Mouse (Mus musculus) kidney, embryonic 14.5 days (tissue): ENCODE results near the gene Fkbp4. TPM values are rescaled to one million over a fixed set of nuclear protein-coding genes. Genes with fewer than 3 reads are reported as not detected.

Experiments used
- ATAC-seq: fragments of 200-750 bp; cut with Nextera tagmentation; 2 replicates; pipeline ENCODE4 v1.8.0; 2017; ENCODE audit warnings: moderate number of reproducible peaks, mild to moderate bottlenecking, moderate TSS enrichment, moderate library complexity; ENCODE audit not compliant: low FRiP score, low TSS enrichment
- H3K27ac ChIP-seq: fragments of 300-500 bp; sonication (generic); 2 replicates; pipeline ENCODE4 v1.5.1; 2014; ENCODE audit warnings: low read depth, mild to moderate bottlenecking, low read length, moderate library complexity, mixed read lengths
- H3K27me3 ChIP-seq: fragments of 300-500 bp; sonication (generic); 2 replicates; pipeline ENCODE4 v1.6.1; 2014; ENCODE audit warnings: mild to moderate bottlenecking, low read length; ENCODE audit not compliant: control insufficient read depth, insufficient read depth
- H3K36me3 ChIP-seq: fragments of 300-500 bp; sonication (generic); 2 replicates; pipeline ENCODE4 v1.6.1; 2014; ENCODE audit warnings: low read length, mixed read lengths; ENCODE audit not compliant: control insufficient read depth, insufficient read depth
- H3K4me1 ChIP-seq: fragments of 300-500 bp; sonication (generic); 2 replicates; pipeline ENCODE4 v1.6.1; 2014; ENCODE audit warnings: low read length, mixed read lengths; ENCODE audit not compliant: control insufficient read depth, insufficient read depth
- H3K4me2 ChIP-seq: fragments of 300-500 bp; sonication (generic); replicated peaks from 2 replicates; pipeline ENCODE4 v1.6.1; 2014; ENCODE audit warnings: low read depth, mild to moderate bottlenecking, low read length
- H3K4me3 ChIP-seq: fragments of 300-500 bp; sonication (generic); 2 replicates; pipeline ENCODE4 v1.5.1; 2014; ENCODE audit warnings: mild to moderate bottlenecking, low read length
- H3K9ac ChIP-seq: fragments of 300-500 bp; sonication (generic); 2 replicates; pipeline ENCODE4 v1.6.1; 2014; ENCODE audit warnings: low read depth, mild to moderate bottlenecking, low read length, moderate library complexity
- H3K9me3 ChIP-seq: fragments of 300-500 bp; sonication (generic); 2 replicates; pipeline ENCODE4 v1.6.1; 2016; ENCODE audit warnings: low read length; ENCODE audit not compliant: control insufficient read depth
- whole genome bisulfite sequencing: fragments of 180-500 bp; shearing (Covaris S2); extraction: QIAGEN DNeasy Blood & Tissue Kit; methylation state at CpG from one replicate; pipeline ENCODE4 v1.1.7; 2014; 5-methylcytosine and 5-hydroxymethylcytosine counted together
- polyA plus RNA-seq: library from polyadenylated mRNA; unstranded; fragments of >200 nt; fragmentation: Nextera tagmentation; extraction: Ambion mirVana; gene quantifications from 2 replicates; pipeline ENCODE4 v1.2.1, GENCODE M21; 2014

Gene Fkbp4
- polyA plus RNA-seq, 1 experiment from 2014 or later: 513 TPM

GRCm38 (mm10) chr6:128429300-128429699, 9.2 kb downstream of the Fkbp4 start:
- H3K9ac ChIP-seq: no peak overlapping the region
- 100% methylated on average over 2 of the region's 2 CpGs for WGBS
- no peaks in the 10 kb centered on the region for H3K9me3 ChIP-seq
- no peak for ATAC-seq
- no peaks in the 10 kb centered on the region for H3K27me3 ChIP-seq
- no peak overlapping the region for H3K27ac ChIP-seq
- no peak overlapping the region for H3K4me2 ChIP-seq
- H3K36me3 ChIP-seq: peaks cover 64% of the 10 kb centered on the region
- H3K4me1 ChIP-seq: no peaks in the 10 kb centered on the region
- H3K4me3 ChIP-seq: no peak overlapping the region

GRCm38 (mm10) chr6:128427571-128427970, 10.9 kb downstream of the Fkbp4 start:
- no peak overlapping the region for H3K4me3 ChIP-seq
- no peak overlapping the region for H3K4me2 ChIP-seq
- WGBS: 90% methylated on average over 5 of the region's 5 CpGs
- H3K9ac ChIP-seq: no peak overlapping the region
- no peaks in the 10 kb centered on the region for H3K4me1 ChIP-seq
- peaks cover 47% of the 10 kb centered on the region for H3K36me3 ChIP-seq
- ATAC-seq: no peak
- H3K27ac ChIP-seq: no peak overlapping the region
- H3K9me3 ChIP-seq: no peaks in the 10 kb centered on the region
- no peaks in the 10 kb centered on the region for H3K27me3 ChIP-seq

- ATAC-seq: no peak
- Histone ChIP-seq H3K27me3 (no peaks in the 10 kb centered on the region), H3K9ac (peak overlapping the region; percentile 68; the same call in 1 of the 2 replicates), H3K4me3 (peak overlapping the region; percentile 61), H3K4me2 (peak overlapping the region; percentile 57), H3K9me3 (no peaks in the 10 kb centered on the region), H3K27ac (peak overlapping the region; percentile 92), H3K4me1 (no peaks in the 10 kb centered on the region), H3K36me3 (peaks cover 23% of the 10 kb centered on the region)
- 19% methylated on average over 9 of the region's 9 CpGs for WGBS
Observed at GRCm38 (mm10) chr6:128425046-128425445, 13.4 kb downstream of the Fkbp4 start.

- ATAC-seq: peak; percentile 94
- peak within 1 kb of the TSS; percentile 57 for H3K4me2 ChIP-seq
- H3K9me3 ChIP-seq: no peaks in the 10 kb centered on the region
- peaks cover 19% of the 10 kb centered on the region for H3K36me3 ChIP-seq
- peak within 1 kb of the TSS; percentile 61 for H3K4me3 ChIP-seq
- H3K4me1 ChIP-seq: no peaks in the 10 kb centered on the region
- H3K9ac ChIP-seq: peak within 1 kb of the TSS; percentile 68
- H3K27ac ChIP-seq: peak within 1 kb of the TSS; percentile 92
- under 1% methylated on average over 42 of the region's 42 CpGs for WGBS
- H3K27me3 ChIP-seq: no peaks in the 10 kb centered on the region
Observed at GRCm38 (mm10) chr6:128424269-128425019, 14.0 kb downstream of the Fkbp4 start, which contains the start of gene Itfg2. Gene Itfg2, minus strand, starts transcription at chr6:128424931.

GRCm38 (mm10) chr6:128423496-128424268, 14.8 kb downstream of the Fkbp4 start:
- H3K27ac ChIP-seq: peak overlapping the region; percentile 92
- peak overlapping the region; percentile 61 for H3K4me3 ChIP-seq
- no peaks in the 10 kb centered on the region for H3K27me3 ChIP-seq
- peaks cover 12% of the 10 kb centered on the region for H3K36me3 ChIP-seq
- ATAC-seq: no peak; the same call in 1 of the 2 replicates
- WGBS: 46% methylated on average over 15 of the region's 16 CpGs
- H3K9ac ChIP-seq: peak overlapping the region; percentile 68
- H3K9me3 ChIP-seq: no peaks in the 10 kb centered on the region
- H3K4me2 ChIP-seq: peak overlapping the region; percentile 57
- no peaks in the 10 kb centered on the region for H3K4me1 ChIP-seq

- no peak for ATAC-seq
- 82% methylated on average over 3 of the region's 3 CpGs for WGBS
- no peaks in the 10 kb centered on the region for H3K4me1 ChIP-seq
- no peaks in the 10 kb centered on the region for H3K9me3 ChIP-seq
- H3K27me3 ChIP-seq: no peaks in the 10 kb centered on the region
- H3K36me3 ChIP-seq: no peaks in the 10 kb centered on the region
- H3K4me2 ChIP-seq: no peak overlapping the region
- no peak overlapping the region for H3K9ac ChIP-seq
- H3K4me3 ChIP-seq: no peak overlapping the region
- H3K27ac ChIP-seq: 0 out of 2 replicates have a peak overlapping the region, but pooled peaks have one; percentile 33
Observed at GRCm38 (mm10) chr6:128421480-128421879, 17.0 kb downstream of the Fkbp4 start.

GRCm38 (mm10) chr6:128421036-128421435, 17.4 kb downstream of the Fkbp4 start:
- Histone ChIP-seq H3K27ac (no peak overlapping the region; the same call in 1 of the 2 replicates), H3K27me3 (no peaks in the 10 kb centered on the region), H3K4me2 (no peak overlapping the region), H3K4me1 (no peaks in the 10 kb centered on the region), H3K4me3 (no peak overlapping the region), H3K9me3 (no peaks in the 10 kb centered on the region), H3K9ac (no peak overlapping the region), H3K36me3 (no peaks in the 10 kb centered on the region; the same call in 1 of the 2 replicates)
- no peak for ATAC-seq
- WGBS: 60% methylated on average over 2 of the region's 2 CpGs

- H3K4me2 ChIP-seq: no peak overlapping the region
- peaks cover 7% of the 10 kb centered on the region; the same call in 1 of the 2 replicates for H3K36me3 ChIP-seq
- no peaks in the 10 kb centered on the region for H3K4me1 ChIP-seq
- no peak for ATAC-seq
- no peak overlapping the region for H3K4me3 ChIP-seq
- H3K27ac ChIP-seq: no peak overlapping the region
- no peaks in the 10 kb centered on the region for H3K9me3 ChIP-seq
- H3K27me3 ChIP-seq: no peaks in the 10 kb centered on the region
- 86% methylated on average over 1 of the region's 1 CpGs for WGBS
- no peak overlapping the region for H3K9ac ChIP-seq
Observed at GRCm38 (mm10) chr6:128418076-128418475, 20.4 kb downstream of the Fkbp4 start.

- ATAC-seq: no peak
- Histone ChIP-seq H3K27me3 (no peaks in the 10 kb centered on the region), H3K9me3 (no peaks in the 10 kb centered on the region), H3K27ac (no peak overlapping the region), H3K9ac (no peak overlapping the region), H3K4me1 (no peaks in the 10 kb centered on the region), H3K4me2 (no peak overlapping the region), H3K4me3 (no peak overlapping the region), H3K36me3 (peaks cover 26% of the 10 kb centered on the region; the same call in 1 of the 2 replicates)
- WGBS: 82% methylated on average over 5 of the region's 5 CpGs
Observed at GRCm38 (mm10) chr6:128416169-128416568, 22.3 kb downstream of the Fkbp4 start.
